Mouse (Mus musculus) testis, adult 2 months (tissue): ENCODE data around the gene Smpdl3b.

Experiments
- CTCF ChIP-seq: fragments of 200-500 bp; IDR thresholded peaks from 2 replicates; pipeline ENCODE4 v1.5.1; 2012; ENCODE audit warnings: low read depth, mild to moderate bottlenecking, inconsistent platforms, low read length, moderate library complexity; ENCODE audit not compliant: control insufficient read depth, insufficient read depth, insufficient replicate concordance
- POLR2A ChIP-seq: fragments of 200-500 bp; IDR thresholded peaks from 2 replicates; pipeline ENCODE4 v1.6.1; 2012; ENCODE audit warnings: low read depth, mild to moderate bottlenecking, inconsistent platforms, low read length, moderate library complexity; ENCODE audit not compliant: control insufficient read depth

GRCm38 (mm10) chr4:132732148-132732684 lies 24.8 kb downstream of the Smpdl3b start, which contains the start of gene Xkr8:
- TF ChIP-seq CTCF (peak; percentile 34; the same call in 1 of the 2 replicates), POLR2A (peak; percentile 84)
